Mouse (Mus musculus): ENCODE data around the gene Ep400.
"Not testable (repeated sequence)": the region's sequence is repeated elsewhere in the genome, so short reads cannot be mapped to it uniquely, and the experiment has no call there.

Gene Ep400

GRCm38 (mm10) chr5:110779276-110779997 is 8.9 kb upstream of the Ep400 start:
- peak in 1 of 2 experiments; percentile 10 for DNase-seq

- DNase-seq = no peak
Observed at GRCm38 (mm10) chr5:110778263-110778662, 7.7 kb upstream of the Ep400 start.

DNA sequence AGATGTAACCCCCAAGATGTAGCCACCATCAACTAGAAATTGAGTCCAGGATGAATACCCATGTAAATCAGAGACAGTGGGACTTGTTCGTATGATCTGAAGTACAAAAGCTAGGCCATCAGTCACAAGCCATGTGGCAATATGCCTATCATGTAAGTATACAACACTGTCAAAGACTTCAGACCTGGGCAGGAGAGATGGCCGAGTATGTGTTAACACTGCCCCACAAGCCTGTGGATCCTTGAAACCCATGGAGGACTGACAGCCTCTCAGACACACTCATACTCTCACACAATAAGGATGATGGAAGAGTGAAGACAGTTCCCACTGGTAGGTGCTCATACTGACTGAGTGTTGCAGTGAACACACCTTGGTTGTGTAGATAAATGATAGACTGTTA is 5.6 kb upstream of the Ep400 start:
- no peak for DNase-seq

DNA sequence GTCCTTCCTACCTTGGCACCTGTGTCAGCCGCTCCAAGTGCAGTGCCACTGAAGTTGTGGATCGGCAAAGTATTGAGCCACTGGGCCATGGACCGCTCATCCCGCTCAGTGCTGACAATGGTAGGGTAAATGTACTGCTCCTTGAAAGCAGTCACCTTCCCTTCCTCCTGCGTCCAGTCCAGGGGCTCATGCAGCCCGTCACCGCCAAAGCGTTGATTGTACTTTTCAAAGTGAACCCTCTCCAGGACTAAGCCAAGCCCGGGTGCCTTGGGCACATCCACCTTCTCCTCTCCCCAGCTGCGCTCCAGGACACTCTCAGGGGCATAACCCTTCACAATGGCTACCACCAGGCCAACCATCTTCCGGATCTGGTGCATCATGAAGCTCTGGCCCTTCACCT is 4.0 kb upstream of the Ep400 start:
- no peak for DNase-seq

DNA sequence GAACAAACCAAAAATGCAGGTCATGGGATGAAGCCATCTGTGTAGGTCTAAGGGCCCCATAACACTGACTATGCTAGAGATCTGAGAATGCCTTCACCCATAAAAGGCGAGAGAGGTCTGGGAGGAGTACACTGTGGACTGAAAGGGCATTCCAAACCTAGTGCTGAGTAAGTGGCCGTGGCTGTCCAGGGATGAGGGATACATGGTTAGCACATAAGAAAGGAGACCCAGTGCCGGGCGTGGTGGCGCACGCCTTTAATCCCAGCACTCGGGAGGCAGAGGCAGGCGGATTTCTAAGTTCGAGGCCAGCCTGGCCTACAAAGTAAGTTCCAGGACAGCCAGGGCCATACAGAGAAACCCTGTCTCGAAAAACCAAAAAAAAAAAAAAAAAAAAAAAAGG is 2.4 kb upstream of the Ep400 start:
- DNase-seq = not testable (repeated sequence)

- DNase-seq = peak; percentile 49 to 60
Observed at GRCm38 (mm10) chr5:110770031-110770445, 479 bp downstream of the Ep400 start.

GRCm38 (mm10) chr5:110769272-110769671 is 1.2 kb downstream of the Ep400 start:
- no peak for DNase-seq

- DNase-seq = no peak
Observed at GRCm38 (mm10) chr5:110763890-110764289, 6.6 kb downstream of the Ep400 start.

- DNase-seq = no peak
Observed at GRCm38 (mm10) chr5:110745021-110745420, 25.5 kb downstream of the Ep400 start.

DNA sequence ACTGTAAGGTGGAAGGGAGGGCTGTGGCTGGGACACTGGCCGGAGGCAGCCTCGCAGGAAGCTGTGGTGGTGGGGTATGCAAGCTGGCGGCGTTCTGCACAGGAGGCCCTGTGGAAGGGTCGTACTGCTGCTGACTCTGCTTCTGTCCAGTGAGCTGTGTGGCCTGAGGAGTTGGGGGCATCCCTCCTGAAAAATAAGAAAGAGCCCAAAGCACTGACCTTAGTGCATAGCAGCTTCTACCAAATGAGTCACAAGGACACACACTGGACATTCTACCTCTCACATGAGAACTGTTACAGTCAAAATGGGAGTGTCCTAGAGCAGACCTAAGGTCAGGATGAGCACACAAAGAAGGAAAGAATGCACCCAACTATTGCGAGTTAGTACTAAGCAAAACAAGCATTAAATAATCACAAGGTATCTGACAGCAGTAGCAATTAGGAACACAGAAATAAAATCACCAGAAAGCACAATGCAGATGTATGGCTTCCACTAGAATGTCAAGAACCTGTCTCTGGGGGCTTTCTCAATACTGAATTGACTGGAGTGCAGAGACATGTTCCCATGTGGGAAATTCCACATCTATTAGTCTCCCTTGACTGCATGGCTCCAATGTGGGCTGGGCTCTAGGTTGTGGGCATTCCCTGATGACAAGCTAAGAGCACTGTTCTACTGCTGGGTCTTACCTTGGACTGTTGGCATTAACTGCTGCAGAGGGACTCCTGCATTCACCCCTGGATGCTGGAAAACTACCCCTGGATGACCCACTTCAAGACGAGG is 30.8 kb downstream of the Ep400 start:
- DNase-seq = no peak

DNA sequence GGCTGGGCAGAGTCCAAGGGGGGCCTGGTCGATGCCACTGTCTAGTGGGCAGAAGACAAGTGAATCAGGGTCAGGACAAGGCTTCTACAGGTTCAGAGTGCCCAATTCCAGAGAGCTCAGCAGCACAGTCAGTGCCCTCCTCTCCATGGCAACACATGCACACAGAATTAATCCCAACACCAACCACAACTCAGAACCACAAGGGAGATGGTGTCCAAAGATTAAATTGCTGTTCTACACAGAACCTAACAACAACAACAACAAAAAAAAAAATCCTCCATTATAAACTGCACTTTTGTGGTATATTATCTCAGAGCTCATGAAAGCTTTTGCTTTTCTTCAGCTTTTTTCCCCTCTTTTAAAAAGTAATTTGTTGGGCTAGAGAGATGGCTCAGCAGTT is 34.9 kb downstream of the Ep400 start:
- no peak for DNase-seq

DNA sequence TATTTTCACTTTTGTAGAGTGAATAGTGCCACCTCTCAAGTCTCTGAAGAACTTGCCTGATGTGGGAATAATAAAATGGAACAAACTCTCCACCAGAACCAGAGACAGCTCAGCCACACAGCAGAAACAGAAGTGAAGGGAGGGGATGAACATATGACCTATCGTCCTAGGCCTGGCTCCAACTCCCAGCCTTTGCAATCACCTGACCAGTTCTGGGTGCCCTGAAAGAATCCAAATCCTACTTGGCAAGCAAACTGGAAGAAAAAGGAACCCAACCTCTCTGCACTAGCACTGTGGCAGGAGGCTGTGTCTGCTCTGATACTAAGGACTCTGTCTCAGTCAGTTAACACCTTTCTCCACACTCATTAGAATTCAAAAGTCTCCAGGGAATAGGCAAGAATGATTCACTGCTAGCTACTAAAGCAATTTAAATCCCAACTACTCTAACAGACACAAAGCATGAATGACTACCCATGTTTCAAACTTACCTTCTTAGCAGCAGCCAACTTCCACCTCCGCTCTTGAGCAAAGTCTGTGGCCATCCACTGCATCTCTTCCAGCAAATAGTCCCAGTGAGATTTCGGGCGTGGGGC is 37.2 kb downstream of the Ep400 start:
- no peak for DNase-seq

DNA sequence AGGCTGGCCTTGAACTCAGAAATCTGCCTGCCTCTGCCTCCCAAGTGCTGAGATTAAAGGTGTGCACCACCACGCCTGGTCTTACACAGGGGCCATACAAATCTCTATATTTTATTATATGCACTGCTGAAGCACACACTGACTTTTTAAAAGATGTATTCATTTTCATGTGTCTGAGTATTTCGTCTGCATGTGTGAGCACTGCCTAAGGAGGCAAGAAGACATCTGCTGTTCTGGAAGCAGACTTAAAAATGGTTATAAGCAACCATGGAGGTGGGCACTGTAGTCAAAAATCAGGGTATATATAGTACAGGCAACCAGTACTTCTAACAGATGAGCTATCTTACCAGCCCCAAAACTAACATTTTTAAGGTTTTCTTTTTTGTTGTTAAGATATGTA is 39.3 kb downstream of the Ep400 start:
- no peak for DNase-seq

DNA sequence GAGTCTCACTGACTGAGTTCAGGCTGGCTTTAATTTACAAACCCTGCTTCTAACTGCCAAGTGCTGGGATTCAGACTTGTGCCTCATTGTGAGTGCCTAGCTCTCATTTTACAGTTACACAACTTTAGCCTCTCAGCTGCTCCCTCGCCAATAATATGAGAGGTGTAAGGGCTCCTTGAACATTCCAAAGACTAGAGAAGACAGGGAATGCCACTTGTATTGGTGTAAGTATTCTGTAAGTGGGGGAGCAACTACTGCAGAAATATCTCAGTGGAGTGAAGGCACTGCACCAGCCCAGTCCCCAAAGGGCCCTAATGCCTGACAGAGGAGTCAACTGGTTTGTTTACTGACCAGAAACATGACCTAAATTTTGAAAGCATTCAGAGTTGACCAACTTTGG is 42.7 kb downstream of the Ep400 start:
- DNase-seq = no peak

DNA sequence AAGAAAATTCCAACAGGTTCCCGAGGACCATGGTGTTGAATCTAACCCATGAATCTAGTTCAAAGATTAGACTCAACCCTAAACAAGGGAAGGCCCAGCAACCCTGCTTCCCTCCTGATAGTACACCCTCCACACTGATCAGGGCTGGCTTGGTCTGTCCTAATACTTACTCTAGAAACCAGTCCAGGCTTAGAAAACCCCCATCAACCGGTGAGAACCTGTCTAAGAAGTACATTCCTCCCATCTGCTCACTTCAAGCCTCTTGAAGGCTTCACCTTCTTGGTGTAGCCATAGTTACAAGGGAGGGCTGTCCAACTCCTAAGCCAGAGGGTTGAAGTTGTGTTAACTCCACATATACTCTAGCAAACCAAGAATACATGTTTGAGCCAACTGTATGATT is 47.0 kb downstream of the Ep400 start:
- no peak for DNase-seq

GRCm38 (mm10) chr5:110721463-110721862 is 49.1 kb downstream of the Ep400 start:
- not testable (repeated sequence) for DNase-seq

DNA sequence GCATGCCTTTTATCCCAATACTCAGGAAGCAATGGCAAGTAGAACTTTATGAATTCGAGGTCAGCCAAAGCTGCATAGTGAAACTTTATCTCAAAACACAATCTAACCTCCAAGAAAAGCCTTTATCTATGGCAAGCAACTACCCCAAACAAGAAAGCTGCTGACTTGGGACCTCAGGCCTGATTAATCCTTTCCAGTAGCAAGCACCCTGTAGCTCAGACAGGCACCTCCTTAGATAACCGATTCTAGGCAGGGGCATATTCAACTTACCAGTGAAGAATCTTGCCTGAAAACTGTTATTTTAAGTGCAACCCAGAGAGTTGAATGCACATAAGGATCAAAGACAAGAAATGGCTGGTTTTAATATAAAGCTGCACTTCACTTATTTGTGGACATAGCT is 59.1 kb downstream of the Ep400 start:
- DNase-seq = no peak

DNA sequence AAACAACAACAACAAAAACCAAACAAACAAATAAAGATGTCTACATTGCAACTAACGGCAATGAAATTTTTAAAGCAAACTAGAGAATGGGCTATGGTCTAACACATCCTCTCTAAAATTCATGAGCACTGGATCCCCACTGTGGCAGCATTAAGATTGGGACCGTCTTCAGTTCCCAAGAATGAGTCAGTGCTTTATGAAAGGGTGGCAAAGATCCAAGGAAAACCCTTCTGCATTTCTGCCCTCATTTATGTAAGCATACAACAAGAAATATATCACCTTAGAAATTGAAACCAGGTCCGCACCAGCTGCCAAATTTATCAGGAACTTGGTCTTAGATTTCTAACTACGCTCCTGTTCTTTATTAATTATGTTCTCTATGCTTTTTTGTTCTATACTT is 61.3 kb downstream of the Ep400 start:
- DNase-seq = no peak

DNA sequence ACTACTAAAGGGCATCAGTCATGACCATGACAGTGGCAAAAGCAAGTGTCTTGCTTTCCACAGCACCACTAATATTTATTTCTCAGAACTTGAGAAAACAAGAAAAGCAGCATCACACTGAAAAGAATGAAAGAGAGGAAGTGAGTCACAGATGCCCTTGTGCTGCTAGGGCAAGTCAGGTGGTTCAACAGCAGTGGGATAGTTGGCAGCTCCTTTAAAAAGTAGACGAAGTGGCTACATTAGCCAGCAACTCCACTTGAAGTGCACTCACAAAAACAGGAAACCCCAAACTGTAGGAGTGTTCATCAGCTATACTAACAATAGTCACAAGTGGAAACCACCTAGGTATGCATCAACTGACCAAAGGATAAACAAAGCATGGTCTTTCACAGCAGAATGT is 66.5 kb downstream of the Ep400 start:
- DNase-seq = no peak

GRCm38 (mm10) chr5:110698617-110699016 is 71.9 kb downstream of the Ep400 start:
- DNase-seq = no peak

- peak; percentile 33 to 49 for DNase-seq
Observed at GRCm38 (mm10) chr5:110682041-110682440, 88.5 kb downstream of the Ep400 start.

GRCm38 (mm10) chr5:110665486-110666121 is 104.9 kb downstream of the Ep400 start:
- DNase-seq = no peak

GRCm38 (mm10) chr5:110664750-110665269 is 105.7 kb downstream of the Ep400 start:
- no peak for DNase-seq

Measured in B cell, adult 2 months (primary cell).